Mouse (Mus musculus) intestine, embryonic 16.5 days (tissue): ENCODE data around the gene Zc3h8. TPM values are rescaled to one million over a fixed set of nuclear protein-coding genes. Genes with fewer than 3 reads are reported as not detected.

Source experiments
- ATAC-seq: fragments of 200-750 bp; cut with Nextera tagmentation; 2 replicates; pipeline ENCODE4 v1.8.0; 2017; ENCODE audit warnings: moderate TSS enrichment, moderate library complexity
- H3K27ac ChIP-seq: fragments of 300-500 bp; sonication (generic); 2 replicates; pipeline ENCODE4 v1.5.1; 2014; ENCODE audit warnings: mild to moderate bottlenecking, low read length
- H3K27me3 ChIP-seq: fragments of 300-500 bp; sonication (generic); replicated peaks from 2 replicates; pipeline ENCODE4 v1.6.1; 2014; ENCODE audit warnings: low read length, control low read depth, mixed read lengths; ENCODE audit not compliant: control insufficient read depth, insufficient read depth
- H3K36me3 ChIP-seq: fragments of 300-500 bp; sonication (generic); 2 replicates; pipeline ENCODE4 v1.6.1; 2014; ENCODE audit warnings: low read length, control low read depth; ENCODE audit not compliant: control insufficient read depth, insufficient read depth
- H3K4me1 ChIP-seq: fragments of 300-500 bp; sonication (generic); 2 replicates; pipeline ENCODE4 v1.6.1; 2014; ENCODE audit warnings: low read length, control low read depth, mixed read lengths; ENCODE audit not compliant: control insufficient read depth, insufficient read depth
- H3K4me2 ChIP-seq: fragments of 300-500 bp; sonication (generic); 2 replicates; pipeline ENCODE4 v1.6.1; 2014; ENCODE audit warnings: low read depth, low read length, control low read depth
- H3K4me3 ChIP-seq: fragments of 300-500 bp; sonication (generic); 2 replicates; pipeline ENCODE4 v1.5.1; 2014; ENCODE audit warnings: mild to moderate bottlenecking, low read length
- H3K9ac ChIP-seq: fragments of 300-500 bp; sonication (generic); 2 replicates; pipeline ENCODE4 v1.6.1; 2014; ENCODE audit warnings: low read depth, low read length
- H3K9me3 ChIP-seq: fragments of 300-500 bp; sonication (generic); 2 replicates; pipeline ENCODE4 v1.6.1; 2016; ENCODE audit warnings: low read length, control low read depth; ENCODE audit not compliant: control insufficient read depth
- WGBS: fragments of 180-500 bp; shearing (Covaris S2); extraction: QIAGEN DNeasy Blood & Tissue Kit; methylation state at CpG from one replicate; pipeline ENCODE4 v1.1.7; 2014; 5-methylcytosine and 5-hydroxymethylcytosine counted together
- polyA plus RNA-seq: library from polyadenylated mRNA; unstranded; fragments of >200 nt; fragmentation: Nextera tagmentation; extraction: Ambion mirVana; gene quantifications from 2 replicates; pipeline ENCODE4 v1.2.1, GENCODE M21; 2015

The Zc3h8 gene
- polyA plus RNA-seq, 1 experiment from 2014 or later = 6.1 TPM

DNA sequence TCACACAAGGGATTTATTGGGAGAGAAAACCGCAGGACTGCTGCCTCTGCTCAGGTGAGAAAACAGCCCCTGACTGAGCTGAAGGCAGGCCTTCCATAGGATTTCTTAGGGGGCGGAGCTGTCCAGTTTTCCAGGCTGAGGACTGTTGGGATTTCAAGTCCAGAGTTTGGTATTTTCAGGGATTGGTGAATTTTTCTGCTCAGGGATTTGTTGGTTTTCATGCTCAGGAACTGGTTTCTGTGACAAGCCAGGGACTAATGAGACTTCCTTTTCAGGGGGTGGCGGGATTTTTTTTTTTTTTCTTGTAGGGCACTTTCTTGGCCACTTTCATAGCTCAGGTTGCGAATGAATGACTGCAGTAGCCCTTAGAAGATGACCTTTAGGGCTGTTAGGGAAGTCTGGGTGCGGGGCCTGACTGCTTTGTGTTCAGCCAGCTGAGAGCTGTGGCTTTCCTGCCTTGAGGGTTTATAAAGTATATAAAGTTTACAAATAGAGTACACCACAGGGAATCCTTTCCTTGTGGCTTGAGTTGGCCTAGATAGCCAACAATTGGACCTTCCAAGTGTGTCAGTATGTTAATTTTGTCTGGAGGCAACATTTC, 21.7 kb upstream of the Zc3h8 start:
- WGBS = 66% methylated on average over 5 of the region's 5 CpGs

DNA sequence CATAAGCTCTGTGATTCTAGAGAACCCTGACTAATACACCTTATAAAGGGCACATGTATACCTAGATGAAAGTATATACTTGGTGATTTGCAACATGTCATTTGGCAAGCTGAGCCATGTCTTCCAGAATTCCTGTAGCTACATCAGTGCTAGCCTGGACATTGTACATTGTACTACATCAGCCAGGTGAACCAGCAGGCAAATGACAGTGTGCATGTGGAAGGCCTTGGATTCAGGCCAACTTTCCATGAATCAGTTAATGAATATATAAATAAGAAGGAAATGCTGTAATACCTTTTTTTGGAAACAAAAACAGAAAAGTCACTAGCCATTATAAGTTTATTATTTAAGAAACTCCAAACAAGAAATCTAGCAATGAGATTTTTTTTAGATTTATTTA, 10.3 kb upstream of the Zc3h8 start:
- no peak overlapping the region for H3K4me3 ChIP-seq
- H3K27me3 ChIP-seq = no peaks in the 10 kb centered on the region
- H3K9me3 ChIP-seq = no peaks in the 10 kb centered on the region
- H3K36me3 ChIP-seq = no peaks in the 10 kb centered on the region
- no peaks in the 10 kb centered on the region for H3K4me1 ChIP-seq
- no peak overlapping the region for H3K4me2 ChIP-seq
- no peak for ATAC-seq
- H3K27ac ChIP-seq = no peak overlapping the region
- no peak overlapping the region for H3K9ac ChIP-seq

More for the DNA sequence above, 21.7 kb upstream of the Zc3h8 start:
- 0 out of 2 replicates have a peak overlapping the region, but pooled peaks have one; percentile 2 for H3K4me2 ChIP-seq
- no peaks in the 10 kb centered on the region for H3K36me3 ChIP-seq
- ATAC-seq = no peak
- no peaks in the 10 kb centered on the region for H3K9me3 ChIP-seq
- H3K4me1 ChIP-seq = peaks cover 4% of the 10 kb centered on the region; the same call in 1 of the 2 replicates
- H3K9ac ChIP-seq = no peak overlapping the region
- peak overlapping the region; percentile 49 for H3K27ac ChIP-seq
- H3K4me3 ChIP-seq = no peak overlapping the region
- H3K27me3 ChIP-seq = no peaks in the 10 kb centered on the region

DNA sequence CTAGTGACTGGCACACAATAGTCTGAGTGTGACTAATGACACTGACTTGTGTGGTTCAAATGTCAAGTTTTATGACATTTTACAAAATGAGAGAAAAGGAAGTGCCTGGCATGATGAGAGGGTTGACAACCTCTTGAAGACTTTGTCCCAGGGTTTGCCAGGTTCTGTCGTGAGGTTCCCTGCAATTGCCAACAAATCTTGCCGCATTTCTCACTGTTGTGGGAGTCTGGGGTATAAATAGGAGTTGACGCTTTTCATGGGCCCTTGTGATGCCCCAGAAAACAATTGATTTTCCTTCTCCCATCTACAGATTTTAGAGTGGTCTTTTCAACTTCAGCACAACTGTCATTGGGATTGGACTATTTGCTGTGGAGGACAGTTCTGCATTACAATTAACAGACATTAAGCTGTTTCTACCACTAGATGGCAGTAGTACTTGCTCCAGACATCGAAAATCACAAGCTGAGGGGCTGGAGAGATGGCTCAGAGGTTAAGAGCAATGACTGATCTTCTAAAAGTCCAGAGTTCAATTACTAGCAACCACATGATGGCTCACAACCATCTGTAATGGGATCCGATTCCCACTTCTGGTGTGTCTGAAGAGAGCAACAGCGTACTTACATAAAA, 4.2 kb upstream of the Zc3h8 start:
- no peak overlapping the region for H3K4me3 ChIP-seq
- 35% methylated on average over 6 of the region's 6 CpGs for WGBS
- H3K9ac ChIP-seq = no peak overlapping the region
- no peak overlapping the region for H3K4me2 ChIP-seq
- no peaks in the 10 kb centered on the region for H3K36me3 ChIP-seq
- peaks cover under 1% of the 10 kb centered on the region; the same call in 1 of the 2 replicates for H3K4me1 ChIP-seq
- H3K9me3 ChIP-seq = no peaks in the 10 kb centered on the region
- no peak overlapping the region for H3K27ac ChIP-seq
- no peaks in the 10 kb centered on the region for H3K27me3 ChIP-seq
- peak; percentile 10; the same call in 1 of the 2 replicates for ATAC-seq

DNA sequence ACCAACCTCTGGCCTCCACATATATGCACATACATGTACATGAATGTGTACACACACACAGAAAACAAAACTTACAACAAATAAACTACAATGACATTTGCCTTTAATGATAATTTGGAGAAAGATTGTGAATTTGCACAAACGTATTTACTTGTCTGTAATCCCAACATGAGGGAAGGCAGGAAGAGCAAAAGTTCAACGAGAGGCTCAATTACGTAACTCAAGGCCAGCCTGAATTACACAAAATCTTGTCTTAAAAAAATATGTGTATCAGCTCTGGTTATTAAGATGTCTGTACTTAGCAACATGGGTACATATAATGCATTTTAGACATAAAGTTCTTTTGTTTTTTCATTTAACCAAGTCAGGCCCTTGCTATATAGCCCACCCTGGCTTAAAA, 7.6 kb downstream of the Zc3h8 start:
- Histone ChIP-seq H3K36me3 (no peaks in the 10 kb centered on the region), H3K27me3 (no peaks in the 10 kb centered on the region), H3K9ac (no peak overlapping the region), H3K9me3 (no peaks in the 10 kb centered on the region), H3K27ac (no peak overlapping the region), H3K4me1 (no peaks in the 10 kb centered on the region), H3K4me3 (no peak overlapping the region), H3K4me2 (no peak overlapping the region)
- ATAC-seq = no peak
- WGBS = 89% methylated on average over 3 of the region's 3 CpGs

DNA sequence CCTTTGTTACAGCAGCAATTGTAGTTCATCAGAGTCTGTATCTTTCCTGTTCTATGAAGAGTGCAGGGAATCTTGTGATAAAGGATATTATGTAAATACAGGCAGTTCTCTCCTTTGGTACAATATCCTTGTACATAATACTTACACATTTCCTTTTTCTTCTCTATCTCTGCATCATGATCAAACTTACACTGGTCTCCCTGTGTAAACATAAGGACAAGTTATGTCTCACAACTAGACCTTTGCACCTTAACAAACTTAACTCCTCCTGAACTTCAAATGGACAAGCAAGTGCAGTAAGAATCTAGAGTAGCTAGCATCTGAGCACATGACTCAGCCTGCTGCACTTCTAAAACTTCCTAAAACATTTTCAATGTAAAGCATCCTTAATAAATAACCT, 13.2 kb downstream of the Zc3h8 start:
- no peaks in the 10 kb centered on the region for H3K9me3 ChIP-seq
- no peaks in the 10 kb centered on the region for H3K27me3 ChIP-seq
- peak; percentile 76 for ATAC-seq
- H3K27ac ChIP-seq = no peak overlapping the region
- no peaks in the 10 kb centered on the region for H3K4me1 ChIP-seq
- no peak overlapping the region for H3K4me3 ChIP-seq
- no peak overlapping the region for H3K4me2 ChIP-seq
- H3K36me3 ChIP-seq = no peaks in the 10 kb centered on the region
- H3K9ac ChIP-seq = no peak overlapping the region

DNA sequence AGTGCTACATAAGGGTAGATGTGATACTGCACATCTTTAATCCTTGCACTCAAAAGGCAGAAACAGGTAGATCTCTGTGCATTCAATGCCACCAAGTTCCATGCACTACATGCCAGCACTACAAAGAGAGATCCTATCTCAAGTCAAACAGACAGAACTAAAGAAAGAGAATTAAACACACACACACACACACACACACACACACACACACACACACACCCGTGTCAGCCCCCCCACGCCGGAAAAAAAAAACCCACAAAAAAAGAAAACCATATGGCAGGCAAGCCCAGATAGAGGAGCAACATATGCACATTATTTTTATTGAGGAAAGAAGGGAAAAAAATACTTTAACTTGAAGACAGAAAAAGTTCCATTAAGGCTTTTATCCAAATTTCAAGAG, 15.4 kb downstream of the Zc3h8 start:
- H3K27me3 ChIP-seq = no peaks in the 10 kb centered on the region
- WGBS = 88% methylated on average over 3 of the region's 3 CpGs

DNA sequence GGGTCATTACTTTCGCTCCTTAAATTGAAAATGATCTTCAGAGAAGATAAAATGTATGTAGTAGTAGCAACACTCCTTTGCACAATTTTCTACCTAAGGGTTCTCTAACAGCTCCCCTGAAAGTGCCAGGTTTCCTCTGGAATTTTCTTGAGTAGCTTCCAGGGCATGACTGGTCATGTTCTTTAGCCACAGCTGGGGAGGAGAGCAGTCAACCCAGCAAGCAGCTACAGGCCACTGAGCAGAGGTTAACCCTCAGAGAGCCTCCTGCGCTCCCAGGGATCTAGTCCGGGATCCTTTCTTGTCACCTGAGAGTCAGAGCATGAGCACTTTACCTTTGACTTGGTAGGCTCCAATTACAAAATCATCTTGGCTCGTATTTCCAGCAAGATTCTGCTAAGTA, 19.1 kb downstream of the Zc3h8 start:
- no peak overlapping the region for H3K27ac ChIP-seq
- H3K4me1 ChIP-seq = no peaks in the 10 kb centered on the region
- WGBS = 90% methylated on average over 4 of the region's 4 CpGs
- no peak overlapping the region for H3K4me3 ChIP-seq
- no peaks in the 10 kb centered on the region for H3K36me3 ChIP-seq
- H3K9me3 ChIP-seq = no peaks in the 10 kb centered on the region
- no peak overlapping the region for H3K4me2 ChIP-seq
- H3K9ac ChIP-seq = no peak overlapping the region
- no peaks in the 10 kb centered on the region for H3K27me3 ChIP-seq
- ATAC-seq = no peak

More for the DNA sequence above, 15.4 kb downstream of the Zc3h8 start:
- H3K9ac ChIP-seq = no peak overlapping the region
- H3K27ac ChIP-seq = no peak overlapping the region
- H3K4me3 ChIP-seq = no peak overlapping the region
- ATAC-seq = no peak
- H3K4me2 ChIP-seq = no peak overlapping the region
- no peaks in the 10 kb centered on the region for H3K9me3 ChIP-seq
- H3K4me1 ChIP-seq = no peaks in the 10 kb centered on the region
- H3K36me3 ChIP-seq = no peaks in the 10 kb centered on the region

DNA sequence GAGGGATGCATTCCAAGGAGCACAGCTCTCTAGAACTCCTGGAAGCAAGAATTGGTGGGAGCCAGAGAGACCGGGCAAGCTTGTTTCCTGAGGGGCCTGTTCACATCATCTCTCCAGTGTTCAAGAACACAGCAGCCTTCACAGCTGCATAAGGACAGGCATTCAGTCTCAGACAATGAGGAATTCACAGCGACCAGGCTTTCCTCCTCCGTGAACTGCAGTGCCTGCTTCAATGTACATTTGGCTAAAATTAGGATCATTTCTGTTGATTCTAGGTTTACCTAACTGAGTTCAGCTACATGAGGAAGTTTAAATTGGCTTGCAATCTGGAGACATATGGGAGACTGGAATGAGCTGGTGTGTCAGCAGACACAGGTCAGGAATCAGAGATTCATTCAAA, 27.3 kb downstream of the Zc3h8 start:
- H3K36me3 ChIP-seq = no peaks in the 10 kb centered on the region
- H3K4me2 ChIP-seq = no peak overlapping the region
- no peaks in the 10 kb centered on the region for H3K9me3 ChIP-seq
- H3K27me3 ChIP-seq = no peaks in the 10 kb centered on the region
- H3K4me1 ChIP-seq = no peaks in the 10 kb centered on the region
- WGBS = 73% methylated on average over 3 of the region's 3 CpGs
- H3K9ac ChIP-seq = no peak overlapping the region
- no peak overlapping the region for H3K27ac ChIP-seq
- ATAC-seq = no peak
- no peak overlapping the region for H3K4me3 ChIP-seq

DNA sequence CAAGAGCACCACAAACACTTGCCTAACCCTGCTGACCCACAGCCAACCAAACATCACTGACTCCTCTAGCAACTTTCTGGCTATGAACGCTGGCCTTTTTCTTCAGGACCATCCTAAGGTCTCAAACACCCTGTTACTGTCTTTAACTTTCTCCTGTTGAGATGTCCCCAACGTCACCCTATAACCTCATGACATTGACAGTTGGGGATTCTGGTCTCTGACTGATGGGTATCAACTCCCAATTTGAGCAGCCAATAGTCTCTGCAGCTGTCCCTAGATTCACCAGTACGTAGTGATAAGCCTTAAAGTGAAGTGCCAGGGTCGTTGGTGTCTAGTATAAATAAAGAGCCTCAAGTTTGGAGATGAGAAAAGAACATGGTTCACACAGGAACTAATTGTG, 28.9 kb downstream of the Zc3h8 start:
- Histone ChIP-seq H3K9me3 (no peaks in the 10 kb centered on the region), H3K27ac (no peak overlapping the region), H3K9ac (no peak overlapping the region), H3K36me3 (no peaks in the 10 kb centered on the region), H3K4me3 (no peak overlapping the region), H3K4me2 (no peak overlapping the region), H3K27me3 (no peaks in the 10 kb centered on the region), H3K4me1 (no peaks in the 10 kb centered on the region)
- ATAC-seq = no peak
- 82% methylated on average over 4 of the region's 4 CpGs for WGBS

DNA sequence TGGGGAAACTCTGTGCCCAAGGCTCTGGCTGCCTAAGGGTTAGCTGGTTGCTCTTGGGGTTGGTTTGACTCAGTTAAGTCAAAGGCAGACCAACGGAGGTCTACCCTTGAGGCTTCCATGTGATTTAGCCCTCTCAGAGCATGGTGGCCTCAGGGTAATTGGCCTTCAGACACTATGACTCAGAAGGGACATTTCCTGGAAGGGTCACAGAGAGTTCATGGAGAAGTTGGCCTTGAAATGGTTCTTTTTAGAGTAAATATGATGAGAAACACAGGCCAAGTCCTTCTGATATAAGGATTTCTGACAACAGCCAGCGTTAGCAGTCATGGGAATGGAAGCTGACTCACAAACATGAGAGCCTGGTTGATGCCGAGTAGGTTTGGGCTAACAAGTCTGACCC, 40.2 kb downstream of the Zc3h8 start:
- Histone ChIP-seq H3K27ac (no peak overlapping the region), H3K9ac (no peak overlapping the region), H3K36me3 (no peaks in the 10 kb centered on the region), H3K4me1 (no peaks in the 10 kb centered on the region), H3K9me3 (0 out of 2 replicates have a peak, but pooled peaks cover 2% of the 10 kb centered on the region), H3K4me3 (no peak overlapping the region), H3K27me3 (no peaks in the 10 kb centered on the region), H3K4me2 (no peak overlapping the region)
- ATAC-seq = no peak
- 76% methylated on average over 3 of the region's 3 CpGs for WGBS
